Mouse (Mus musculus) lung, postnatal 10 days (tissue): ENCODE data around the gene 2300002M23Rik.

ENCODE experiments used
- DNase-seq: peaks from one replicate; pipeline ENCODE4 v3.0.0; 2021

2300002M23Rik gene

DNA sequence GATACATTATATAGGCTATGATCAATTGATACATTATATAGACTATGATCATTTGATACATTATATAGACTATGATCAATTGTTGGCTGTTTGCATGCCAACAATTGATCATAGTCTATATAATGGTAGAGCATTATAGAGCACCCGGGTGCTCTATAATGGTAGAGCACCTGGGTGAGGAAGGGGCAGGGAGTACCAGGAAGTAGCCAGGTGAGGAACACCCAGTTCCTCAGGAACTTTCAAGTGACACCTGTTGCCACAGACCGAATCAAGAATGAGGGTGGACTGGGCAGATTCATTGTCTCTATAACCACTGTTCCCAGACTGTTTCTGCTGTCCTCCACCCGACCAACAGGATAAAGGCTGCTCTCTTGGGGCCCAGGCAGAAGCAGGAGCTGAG, at the start of gene 2300002M23Rik:
Gene 2300002M23Rik, plus strand, starts transcription at position 301 of the 400 bp plus-strand sequence.
- DNase-seq: no peak

DNA sequence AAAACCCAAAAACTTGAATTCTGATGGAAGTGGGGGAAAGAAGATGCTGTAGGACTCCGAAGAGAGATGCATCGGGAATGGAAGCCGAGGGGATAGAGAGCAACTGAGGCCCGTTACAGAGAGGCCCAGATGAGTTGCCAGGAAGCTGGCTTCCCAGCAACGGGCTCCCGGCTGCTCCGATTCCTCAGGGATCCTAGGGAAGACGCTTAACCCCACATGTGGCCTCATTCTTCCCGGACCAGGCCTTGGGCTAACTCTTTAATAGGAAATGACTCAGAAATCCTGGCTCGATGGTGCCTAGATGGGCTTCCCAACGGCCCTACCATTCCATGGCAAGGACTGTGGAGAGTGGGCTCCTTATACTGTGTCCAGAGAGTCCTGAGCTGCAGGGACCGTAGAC, 49.7 kb upstream of the 2300002M23Rik start:
- no peak for DNase-seq

DNA sequence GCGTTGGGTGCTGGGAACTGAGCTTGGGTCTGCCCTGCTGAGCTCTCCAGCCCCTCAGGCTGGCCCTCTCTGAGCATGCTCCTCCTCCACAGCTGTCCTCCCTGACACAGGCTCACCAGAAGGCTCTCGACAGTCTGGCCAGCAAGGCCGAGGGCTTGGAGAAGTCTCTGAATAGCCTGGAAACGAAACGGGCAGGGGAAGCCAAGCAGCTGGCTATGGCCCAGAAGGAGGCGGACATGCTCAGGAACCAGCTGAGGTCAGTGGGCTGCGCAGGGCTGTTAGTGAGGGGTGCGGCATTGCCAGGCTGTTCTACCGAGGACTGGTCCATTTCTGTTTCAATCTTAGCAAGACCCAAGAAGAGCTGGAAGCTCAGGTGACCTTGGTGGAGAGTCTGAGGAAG, 42.9 kb upstream of the 2300002M23Rik start:
- peak; percentile 49 for DNase-seq

DNA sequence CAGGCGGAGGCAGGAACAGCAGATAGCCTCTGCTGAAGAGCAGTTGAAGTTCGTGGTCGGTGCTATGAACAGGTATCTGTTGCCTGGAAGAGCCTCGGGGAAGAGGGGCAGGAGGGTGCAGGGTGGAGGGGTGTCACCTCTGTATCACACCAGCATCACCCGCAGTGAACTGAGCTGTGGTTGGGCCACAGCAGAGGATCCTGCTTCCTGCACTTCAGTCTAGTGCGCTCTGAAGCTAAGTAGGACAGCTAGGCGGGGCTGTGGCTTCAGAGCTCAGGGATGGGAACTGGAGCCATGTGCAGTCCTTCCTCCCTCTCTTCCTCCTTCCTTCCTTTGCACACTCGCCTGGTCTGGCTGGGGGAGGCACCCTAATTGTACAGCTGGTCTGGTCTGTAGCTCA, 40.6 kb upstream of the 2300002M23Rik start:
- no peak for DNase-seq

DNA sequence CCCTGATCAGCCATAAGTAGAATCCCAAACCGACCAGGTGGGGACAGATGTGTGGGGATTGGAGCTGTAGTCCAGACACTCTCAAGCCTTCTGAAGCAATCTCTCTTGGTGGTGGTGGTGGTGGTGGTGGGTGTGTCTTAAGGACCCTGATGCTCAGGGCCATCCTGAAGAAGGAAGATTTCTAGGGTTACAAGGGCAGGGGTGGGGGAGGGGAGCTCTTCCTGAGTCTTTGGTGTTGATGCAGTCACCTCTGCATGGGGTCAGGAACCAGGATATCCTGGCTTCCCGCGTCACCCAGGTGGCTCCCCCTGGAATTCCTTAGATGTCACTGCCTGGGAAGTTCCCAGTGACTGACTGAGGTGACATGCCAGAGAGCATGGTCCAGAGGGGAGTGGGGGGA, 34.9 kb upstream of the 2300002M23Rik start:
- DNase-seq: no peak

DNA sequence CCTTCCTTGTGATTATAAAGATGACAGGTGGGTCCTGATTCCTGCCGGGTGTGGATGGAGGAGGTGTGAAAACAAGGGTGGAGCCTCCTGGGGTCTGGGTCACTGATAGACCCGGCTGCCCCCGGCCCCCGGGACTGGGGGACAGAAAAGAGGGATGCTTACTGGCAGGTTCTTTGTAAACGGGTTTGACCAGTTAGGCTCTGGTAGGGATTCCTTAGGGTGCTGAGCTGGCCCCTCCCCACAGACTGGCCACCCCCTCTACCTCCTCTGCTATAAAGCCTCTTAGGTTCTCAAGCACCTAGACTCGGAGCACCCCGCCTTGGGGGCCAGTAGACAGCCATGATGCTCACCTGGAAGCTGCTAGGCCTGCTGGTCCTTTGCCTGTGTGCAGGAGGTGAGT, 34.3 kb upstream of the 2300002M23Rik start, which contains the start of gene Psors1c2:
Gene Psors1c2, plus strand, starts transcription at position 301 of the 400 bp plus-strand sequence.
- no peak for DNase-seq

DNA sequence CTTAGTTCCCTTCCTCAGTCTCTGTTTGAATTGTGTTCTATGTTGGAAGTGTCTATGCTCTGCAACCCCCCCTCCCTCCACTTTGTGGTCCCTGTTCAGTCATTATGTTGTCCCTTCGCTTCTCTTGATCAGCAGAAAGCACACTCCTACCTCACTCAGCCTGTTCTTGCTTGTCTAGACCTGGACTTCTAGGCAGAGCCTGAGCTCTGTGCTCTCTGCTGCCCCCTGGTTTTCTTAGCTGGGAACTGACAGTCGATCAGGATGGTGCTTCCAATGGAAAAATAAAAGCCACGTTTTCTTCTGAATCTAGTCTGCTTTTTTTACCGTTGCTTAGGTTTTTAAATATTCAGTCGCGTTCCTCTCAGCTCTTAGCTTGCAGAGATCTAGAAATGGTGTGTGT, 32.9 kb upstream of the 2300002M23Rik start:
- peak; percentile 82 for DNase-seq

DNA sequence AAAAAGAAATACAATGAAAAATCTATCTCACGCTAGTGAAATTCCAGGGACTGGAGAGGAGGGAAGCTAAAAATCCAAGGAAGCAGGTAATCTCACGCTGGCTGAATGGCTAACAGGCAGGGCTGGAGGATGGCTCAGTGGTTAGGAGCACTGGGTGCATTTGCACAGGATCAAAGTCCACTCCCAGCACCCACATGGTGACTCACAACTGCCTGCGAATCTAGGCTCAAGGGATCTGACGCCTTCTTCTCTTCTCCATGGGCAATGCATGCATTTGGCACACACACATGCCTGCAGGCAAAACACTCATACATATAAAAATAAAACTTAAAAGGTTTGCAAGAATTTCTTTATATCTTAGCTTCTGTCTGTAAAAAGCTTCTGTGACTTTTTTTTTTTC, 29.8 kb upstream of the 2300002M23Rik start:
- DNase-seq: no peak

DNA sequence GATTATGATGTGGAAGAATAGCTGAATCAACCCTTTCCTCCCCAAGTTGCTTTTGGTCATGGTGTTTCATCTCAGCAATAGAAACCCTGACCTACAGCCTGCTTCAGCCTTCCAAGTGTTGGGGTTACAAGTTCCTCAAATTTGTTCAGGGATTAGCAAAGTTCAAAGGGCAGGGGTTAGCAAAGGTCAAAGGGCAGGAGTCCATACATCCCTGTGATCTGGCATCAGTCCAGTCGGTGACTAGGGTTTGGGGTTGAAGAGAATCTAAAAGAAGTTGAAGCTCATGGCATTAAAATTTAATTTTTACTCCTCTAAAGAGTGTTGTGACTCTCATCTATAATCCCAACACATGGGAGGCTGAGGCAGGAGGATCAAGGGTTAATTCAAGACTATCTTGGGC, 28.8 kb upstream of the 2300002M23Rik start:
- DNase-seq: no peak

DNA sequence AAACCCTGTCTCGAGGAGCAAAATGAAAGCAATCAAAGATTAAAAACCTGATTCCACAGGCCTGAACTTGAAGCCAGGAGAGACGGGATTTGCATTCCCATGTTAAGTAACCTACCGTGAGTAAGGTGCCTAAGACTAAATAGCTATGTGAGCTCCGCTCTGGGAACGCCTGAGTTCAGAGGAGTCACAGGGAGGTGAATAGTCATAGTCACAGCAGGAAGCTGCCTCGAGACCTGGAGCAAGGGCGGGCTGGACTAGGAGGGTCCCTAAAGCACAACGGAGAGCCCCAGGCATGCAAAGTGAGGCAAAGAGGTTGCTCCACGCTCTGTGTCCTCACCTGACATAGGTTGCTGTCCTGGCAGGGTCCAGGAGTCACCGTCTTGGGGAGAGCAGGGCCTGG, 27.7 kb upstream of the 2300002M23Rik start:
- DNase-seq: no peak

DNA sequence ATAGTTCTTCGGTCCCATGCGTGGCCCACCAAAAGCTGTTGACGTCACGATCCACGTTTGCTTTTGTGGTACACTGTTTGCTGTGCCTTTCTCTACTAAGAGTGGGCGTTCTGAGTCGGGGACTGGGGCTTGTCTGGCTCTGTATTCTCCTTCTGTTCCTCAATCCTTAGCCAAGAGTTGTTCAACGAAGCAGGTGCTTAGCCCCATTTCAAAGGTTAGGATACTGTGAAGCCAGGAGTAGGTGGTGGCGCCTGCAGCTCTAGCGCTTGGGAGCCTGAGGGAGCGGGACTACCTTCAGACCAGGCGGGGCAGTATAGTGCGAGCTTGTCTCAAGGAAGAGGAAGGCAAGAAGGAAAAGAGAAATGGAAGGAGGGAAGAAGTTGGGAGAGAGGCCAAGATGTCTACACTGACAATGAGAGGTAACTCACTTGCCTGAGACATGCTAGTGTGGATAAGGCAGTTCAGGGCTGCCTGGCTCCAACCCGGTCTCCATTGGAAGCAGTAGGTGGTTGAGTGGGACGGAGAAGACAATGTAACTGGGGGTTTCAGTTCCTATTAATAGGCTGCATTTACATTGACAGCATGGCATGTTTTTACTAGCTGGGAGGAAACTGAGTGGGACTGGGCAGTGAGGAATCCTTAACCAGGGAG, 24.4 kb upstream of the 2300002M23Rik start:
- DNase-seq: no peak

DNA sequence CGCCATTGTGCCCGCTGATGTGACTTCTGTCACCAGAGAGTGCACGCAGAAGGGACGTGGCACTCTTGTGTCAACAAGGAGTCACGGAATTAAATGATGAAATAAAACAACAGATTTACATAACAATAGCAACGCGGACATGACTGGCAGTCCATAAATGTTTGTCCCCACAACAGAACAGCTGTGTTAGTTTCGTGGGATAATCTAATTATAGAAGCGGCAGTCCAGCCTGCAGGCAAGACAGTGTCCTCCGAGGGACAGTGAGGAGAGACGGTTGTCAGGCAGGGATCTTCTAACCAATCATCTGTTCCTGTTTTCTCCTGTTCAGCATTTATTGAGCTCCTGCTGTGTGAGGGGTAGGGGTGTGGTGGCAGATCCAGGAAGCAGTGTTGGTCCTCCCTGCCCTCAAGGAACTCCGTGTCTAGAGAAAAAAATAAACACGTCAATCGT, 23.8 kb upstream of the 2300002M23Rik start:
- no peak for DNase-seq

DNA sequence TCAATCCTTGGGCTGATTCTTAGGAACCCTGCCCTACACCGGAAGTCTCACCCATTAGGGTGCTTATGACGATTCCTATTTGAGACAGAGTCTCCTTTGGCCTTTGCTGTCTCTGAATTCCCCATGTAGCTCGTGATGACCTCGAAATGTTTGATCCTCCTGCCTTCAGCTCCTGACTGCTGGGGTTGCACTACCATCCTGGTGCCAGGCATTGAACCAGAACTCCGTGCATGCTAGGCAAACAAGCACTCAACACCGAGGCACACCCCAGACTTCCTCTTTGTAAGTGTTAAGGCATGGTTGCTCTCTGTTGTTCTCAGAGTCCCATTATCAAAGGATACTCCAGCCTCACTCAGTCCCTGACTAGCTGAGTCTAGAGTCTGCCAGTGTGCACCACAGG, 23.2 kb upstream of the 2300002M23Rik start:
- no peak for DNase-seq

DNA sequence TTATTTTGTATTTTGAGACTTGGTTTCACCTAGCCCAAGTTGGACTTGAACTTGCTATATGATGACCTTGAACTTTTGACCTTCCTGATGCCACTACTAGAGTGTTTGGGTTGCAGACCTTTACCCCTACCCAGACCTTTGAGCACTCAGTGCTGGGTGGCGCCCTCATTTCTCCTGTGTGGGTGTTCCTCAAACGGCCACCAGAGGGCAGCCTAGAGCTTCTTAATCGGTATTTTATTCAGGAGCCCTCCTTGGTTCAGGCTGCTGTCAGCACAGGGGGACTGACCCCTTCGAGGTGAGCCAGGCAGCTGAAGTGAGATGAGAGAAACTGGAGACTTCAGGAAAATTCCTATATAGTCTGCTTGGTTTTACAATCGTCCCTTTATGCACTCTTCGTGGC, 22.6 kb upstream of the 2300002M23Rik start:
- DNase-seq: peak; percentile 65

DNA sequence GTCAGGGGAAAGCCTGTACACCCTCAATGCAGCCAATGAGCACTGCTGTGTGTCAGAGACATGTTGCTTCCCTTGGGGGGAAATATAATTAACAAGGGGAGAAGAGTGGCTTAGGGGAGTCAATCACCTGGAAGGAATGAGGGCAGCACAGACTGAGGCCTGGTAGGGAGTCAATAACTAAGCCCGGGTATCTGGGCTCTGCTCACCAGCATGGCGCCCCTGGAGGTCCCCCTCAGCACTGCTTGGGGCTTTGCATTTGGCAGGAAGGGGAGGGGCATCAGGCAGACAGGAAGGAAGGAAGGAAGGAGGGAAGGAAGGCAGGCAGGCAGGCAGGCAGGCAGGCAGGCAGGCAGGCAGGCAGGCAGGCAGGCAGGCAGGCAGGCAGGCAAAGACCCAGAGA, 19.8 kb upstream of the 2300002M23Rik start:
- no peak for DNase-seq

DNA sequence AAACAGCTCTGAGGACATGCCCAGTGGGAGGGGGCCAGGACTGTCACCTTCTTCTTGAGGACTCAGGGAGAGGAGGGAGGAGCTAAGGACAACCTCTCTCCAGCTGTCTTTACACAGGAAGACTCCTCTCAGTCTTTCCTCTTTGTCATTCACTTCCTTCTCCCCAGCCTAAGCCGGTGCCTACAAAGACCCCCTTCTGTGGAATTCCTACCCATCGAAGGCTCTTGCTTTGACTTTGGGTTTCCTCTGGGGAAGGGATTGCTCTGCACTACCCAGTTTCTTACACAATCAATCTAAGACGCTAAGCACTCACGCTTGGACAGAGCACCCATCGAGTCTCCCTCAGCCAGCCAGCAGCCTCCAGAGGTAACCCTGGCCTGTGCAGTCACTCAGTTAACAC, 18.6 kb upstream of the 2300002M23Rik start:
- peak; percentile 51 for DNase-seq

DNA sequence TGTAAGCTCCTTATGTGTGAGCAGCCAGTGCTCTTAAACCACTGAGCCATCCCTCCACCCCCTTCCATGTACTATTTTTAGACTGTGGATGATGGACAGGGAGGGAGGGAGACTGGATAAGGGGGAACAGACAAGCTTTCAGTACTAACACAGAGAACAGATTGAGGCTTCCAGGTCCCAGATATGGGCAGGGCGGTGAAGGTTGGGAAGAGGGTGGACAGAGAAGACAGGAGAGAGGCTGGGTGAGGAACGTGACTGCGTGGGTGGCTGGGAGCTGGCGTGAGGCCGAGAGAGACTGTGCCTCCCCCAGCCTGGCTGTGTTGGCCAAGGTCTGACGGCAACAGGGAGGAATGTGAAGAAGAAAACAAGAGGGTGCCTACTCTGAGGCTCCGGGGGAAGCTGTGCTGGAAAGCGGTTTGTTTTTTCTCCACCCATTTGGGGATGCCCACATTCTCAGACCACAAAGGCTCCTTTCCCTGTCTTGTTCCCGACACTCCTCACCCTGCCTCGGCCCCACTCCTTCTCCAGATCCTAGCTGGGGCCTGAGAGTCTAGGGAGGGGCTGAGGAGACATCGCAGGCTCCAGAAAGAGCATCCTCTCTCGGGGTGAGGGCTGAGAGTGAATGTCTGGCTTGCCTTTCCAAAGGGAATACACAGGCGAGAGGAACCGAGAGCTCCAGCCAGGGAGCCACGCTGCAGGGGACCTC, 17.7 kb upstream of the 2300002M23Rik start:
- peak; percentile 92 for DNase-seq

DNA sequence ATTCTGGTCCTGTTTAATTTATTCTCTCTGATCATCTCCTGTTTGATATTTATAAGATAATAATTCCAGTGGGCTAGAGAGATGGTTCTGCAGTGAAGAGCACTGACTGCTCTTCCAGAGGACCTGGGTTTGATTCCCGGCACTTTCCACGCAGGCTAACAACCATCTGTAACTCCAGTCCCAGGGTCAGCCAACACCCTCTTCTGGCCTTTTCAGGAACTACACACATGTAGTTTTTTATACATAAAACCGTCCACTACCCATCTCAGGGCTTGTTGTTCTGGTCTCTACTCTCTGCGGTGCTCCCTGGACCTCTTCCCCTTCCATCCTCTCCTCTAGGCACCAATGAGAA, 17.1 kb upstream of the 2300002M23Rik start:
- no peak for DNase-seq

DNA sequence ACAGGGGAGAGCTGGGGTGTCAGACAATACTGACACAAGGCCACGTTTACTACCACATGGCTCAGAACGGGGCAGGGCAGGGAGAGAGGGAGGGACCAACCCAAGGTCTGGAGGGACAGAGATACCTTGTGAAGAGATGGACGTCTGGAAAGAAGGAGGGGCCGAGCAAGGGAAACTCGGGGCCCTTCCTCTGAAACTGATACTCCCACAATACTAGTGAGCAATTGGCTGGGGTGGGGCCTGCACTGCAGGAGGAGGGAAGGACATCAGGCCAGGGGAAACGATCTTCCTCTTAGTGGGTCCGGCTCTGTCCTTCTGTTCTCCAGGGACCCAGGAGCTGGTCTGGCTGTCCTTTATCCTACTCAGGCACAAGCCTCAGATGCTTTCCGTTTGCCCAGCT, 16.4 kb upstream of the 2300002M23Rik start:
- DNase-seq: no peak

DNA sequence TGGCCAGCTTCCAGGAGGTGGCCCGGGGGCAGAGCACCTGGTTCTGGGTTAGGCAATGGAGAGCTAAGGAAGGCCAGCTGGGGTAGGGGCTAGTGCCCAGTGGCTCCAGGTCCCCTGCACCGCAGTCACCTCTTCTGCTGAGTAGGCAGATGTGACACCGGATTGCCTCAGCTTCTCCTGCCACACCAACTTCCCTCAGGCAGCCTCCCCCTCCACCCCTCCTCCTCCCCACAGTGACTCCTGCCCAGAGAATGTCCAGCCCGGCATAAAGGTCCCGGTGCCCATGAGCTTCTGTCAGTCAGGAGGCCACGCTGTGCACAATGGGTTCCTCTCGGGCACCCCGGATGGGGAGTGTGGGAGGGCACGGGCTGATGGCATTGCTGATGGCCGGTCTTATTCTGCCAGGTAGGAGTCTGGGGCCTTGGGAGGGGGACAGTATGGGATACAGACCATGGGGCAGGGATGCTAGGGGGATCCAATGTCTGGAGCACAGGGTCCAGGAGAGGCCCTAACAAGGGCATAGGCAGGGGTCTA, 15.3 kb upstream of the 2300002M23Rik start, which contains the start of gene Cdsn:
Gene Cdsn, plus strand, starts transcription at position 248 of the 534 bp plus-strand sequence.
- no peak for DNase-seq

DNA sequence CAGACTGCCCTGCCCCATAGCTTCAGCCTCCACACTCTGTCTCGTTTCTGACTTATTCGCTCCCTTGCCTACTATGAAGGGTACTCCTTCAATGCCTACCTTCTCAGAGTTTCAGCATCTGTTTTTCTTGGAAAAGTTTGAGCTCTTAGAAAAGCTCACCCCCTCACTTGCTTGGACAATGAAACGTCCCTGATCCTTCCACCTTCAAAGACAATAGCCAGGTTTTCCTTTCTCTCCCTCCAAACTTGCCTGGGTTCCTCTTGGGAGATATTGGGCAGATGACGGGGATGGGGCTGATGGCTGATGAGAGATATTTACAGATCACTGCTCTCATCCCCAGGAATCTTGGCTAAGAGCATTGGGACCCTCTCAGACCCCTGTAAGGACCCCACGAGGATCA, 12.9 kb upstream of the 2300002M23Rik start:
- no peak for DNase-seq

DNA sequence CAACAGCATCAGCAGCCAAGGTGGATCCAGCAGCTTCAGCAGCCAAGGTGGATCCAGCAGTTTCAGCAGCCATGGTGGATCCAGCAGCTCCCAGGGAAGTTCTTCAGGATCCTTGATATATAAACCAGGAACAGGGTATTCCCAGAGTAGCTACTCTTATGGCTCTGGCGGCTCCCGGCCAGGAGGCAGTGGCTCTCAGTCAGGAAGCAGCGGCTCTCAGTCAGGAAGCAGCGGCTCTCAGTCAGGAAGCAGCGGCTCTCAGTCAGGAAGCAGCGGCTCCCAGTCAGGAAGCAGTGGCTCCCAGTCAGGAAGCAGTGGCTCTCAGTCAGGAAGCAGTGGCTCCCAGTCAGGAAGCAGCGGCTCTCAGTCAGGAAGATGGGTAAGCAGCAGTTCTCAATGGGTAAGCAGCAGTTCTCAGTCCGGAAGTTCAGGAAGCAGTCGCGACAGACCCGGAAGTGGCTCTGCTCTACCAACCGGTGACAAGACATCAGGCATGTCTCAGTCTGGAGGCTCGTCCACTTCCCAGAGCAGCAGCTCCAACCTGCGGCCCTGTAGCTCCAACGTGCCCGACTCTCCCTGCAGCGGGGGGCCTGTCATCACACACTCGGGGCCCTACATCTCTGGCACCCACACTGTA, 12.4 kb upstream of the 2300002M23Rik start:
- no peak for DNase-seq

DNA sequence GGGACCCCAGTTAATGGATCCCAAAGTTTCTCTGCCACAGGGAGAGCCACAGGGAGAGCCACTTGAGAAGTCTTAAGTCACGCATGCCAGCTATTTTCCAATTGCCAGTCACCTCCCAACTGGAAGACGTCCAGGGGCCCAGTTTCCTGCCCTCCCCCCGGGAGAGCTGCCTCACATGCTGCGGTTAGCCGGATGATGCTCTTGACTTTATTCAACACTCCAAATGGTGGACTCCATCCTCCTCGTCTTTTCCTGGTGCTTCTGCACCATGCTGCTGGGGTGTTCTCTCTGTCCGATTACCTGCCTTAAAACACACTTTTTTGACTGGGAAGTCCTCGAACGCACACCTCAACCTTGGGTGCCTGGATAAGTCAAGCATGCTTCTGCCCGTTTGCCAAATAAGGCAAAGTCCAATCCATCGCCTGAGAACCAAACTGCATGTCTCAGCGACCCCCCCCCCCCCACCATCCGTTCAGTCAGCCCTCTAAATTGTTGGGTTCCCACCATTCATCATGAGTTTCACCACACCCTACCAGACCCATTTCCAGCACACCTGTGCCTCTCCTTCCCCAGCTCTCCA, 11.0 kb upstream of the 2300002M23Rik start:
- no peak for DNase-seq
